Mouse (Mus musculus): ENCODE measurements around the gene Bola3.

Bola3 gene

GRCm38 (mm10) chr6:83395544-83396229 lies 46.7 kb downstream of the Bola3 start:
- no peak for DNase-seq (ENCODE audit: low spot score)

DNA sequence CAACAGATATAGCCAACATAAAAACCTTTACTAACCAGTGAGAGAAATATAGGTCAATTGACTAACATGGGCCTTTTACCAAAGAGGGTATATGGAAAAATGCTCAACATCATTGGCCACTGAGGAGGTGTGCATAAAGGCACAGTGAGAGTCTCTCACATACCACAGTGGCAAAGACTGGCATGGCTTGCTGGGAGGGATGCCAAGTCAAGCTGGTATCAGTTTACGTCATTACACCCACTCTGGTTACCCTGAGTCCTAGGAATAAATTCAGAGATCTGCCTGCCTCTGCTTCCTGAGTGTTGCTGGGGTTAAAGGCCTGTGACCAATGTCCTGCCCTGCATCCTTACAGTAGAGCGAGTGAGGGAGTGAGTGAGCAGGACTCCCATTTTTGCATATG lies 47.8 kb downstream of the Bola3 start:
- no peak for DNase-seq (ENCODE audit: low spot score)

DNA sequence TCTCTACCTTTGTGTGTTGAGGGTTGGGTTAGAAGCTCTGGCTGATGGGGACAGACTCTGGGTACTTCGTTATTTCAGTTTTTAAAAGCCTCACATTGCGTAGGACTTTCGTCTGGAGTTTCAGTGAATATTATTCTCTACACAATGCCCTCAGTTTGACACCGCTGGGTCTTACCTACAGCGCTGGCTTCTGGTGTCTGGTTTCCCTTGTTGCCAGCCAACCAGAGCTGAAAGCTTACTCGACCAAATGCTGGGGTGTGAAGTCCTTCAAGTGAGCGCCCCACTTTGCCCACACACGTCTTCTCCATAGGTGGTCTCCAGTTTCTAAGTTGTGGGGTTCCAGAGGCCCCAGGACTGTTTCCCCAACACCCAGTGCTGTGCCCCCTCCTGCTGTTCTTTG lies 48.8 kb downstream of the Bola3 start:
- DNase-seq (ENCODE audit: low spot score): no peak

DNA sequence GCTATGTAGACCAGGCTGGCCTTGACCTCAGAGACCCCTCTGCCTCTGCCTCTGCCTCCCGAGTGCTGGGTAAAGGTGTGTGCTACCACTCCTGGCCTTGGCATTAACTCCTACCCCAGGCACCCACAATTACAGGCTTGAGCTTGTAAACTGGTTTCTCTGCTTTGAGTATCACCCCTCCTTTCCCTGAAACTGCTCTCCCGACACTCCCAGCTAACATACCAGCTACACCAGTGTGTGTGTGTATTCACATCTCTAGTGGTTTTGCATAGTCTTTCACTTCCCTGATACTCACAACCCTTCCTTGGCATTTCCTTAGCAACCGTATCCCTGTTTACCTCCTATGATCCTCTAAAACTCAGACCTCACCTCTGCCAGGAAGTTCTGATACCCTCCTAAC lies 50.8 kb downstream of the Bola3 start:
- DNase-seq (ENCODE audit: low spot score): no peak

GRCm38 (mm10) chr6:83403481-83403880 lies 54.5 kb downstream of the Bola3 start:
- DNase-seq (ENCODE audit: low spot score): no peak

- no peak for DNase-seq (ENCODE audit: low spot score)
Measured at GRCm38 (mm10) chr6:83404571-83404970, 55.6 kb downstream of the Bola3 start.

- no peak for DNase-seq (ENCODE audit: low spot score)
Measured at GRCm38 (mm10) chr6:83405511-83406064, 56.6 kb downstream of the Bola3 start.

- no peak for DNase-seq (ENCODE audit: low spot score)
Measured at GRCm38 (mm10) chr6:83408510-83408909, 59.6 kb downstream of the Bola3 start.
